Mouse (Mus musculus): ENCODE data around the gene Nme7.

Nme7 gene

GRCm38 (mm10) chr1:164459127-164459905 lies 155.4 kb downstream of the Nme7 start:
- no peak for DNase-seq (ENCODE audit: low read depth, low spot score)

- DNase-seq (ENCODE audit: low read depth, low spot score): no peak
Measured at GRCm38 (mm10) chr1:164460921-164461697, 157.2 kb downstream of the Nme7 start.

GRCm38 (mm10) chr1:164461726-164462125 lies 157.8 kb downstream of the Nme7 start:
- no peak for DNase-seq (ENCODE audit: low read depth, low spot score)

GRCm38 (mm10) chr1:164467406-164467805 lies 163.5 kb downstream of the Nme7 start:
- DNase-seq (ENCODE audit: low read depth, low spot score): no peak

- DNase-seq (ENCODE audit: low read depth, low spot score): no peak
Measured at GRCm38 (mm10) chr1:164468329-164468728, 164.4 kb downstream of the Nme7 start.

GRCm38 (mm10) chr1:164470985-164471384 lies 167.1 kb downstream of the Nme7 start:
- no peak for DNase-seq (ENCODE audit: low read depth, low spot score)

GRCm38 (mm10) chr1:164471632-164472031 lies 167.7 kb downstream of the Nme7 start:
- DNase-seq (ENCODE audit: low read depth, low spot score): no peak

GRCm38 (mm10) chr1:164473398-164473797 lies 169.5 kb downstream of the Nme7 start:
- DNase-seq (ENCODE audit: low read depth, low spot score): no peak

- no peak for DNase-seq (ENCODE audit: low read depth, low spot score)
Measured at GRCm38 (mm10) chr1:164474310-164474709, 170.4 kb downstream of the Nme7 start.

GRCm38 (mm10) chr1:164474778-164475511 lies 171.0 kb downstream of the Nme7 start:
- DNase-seq (ENCODE audit: low read depth, low spot score): no peak

GRCm38 (mm10) chr1:164475895-164476294 lies 172.0 kb downstream of the Nme7 start:
- DNase-seq (ENCODE audit: low read depth, low spot score): no peak

GRCm38 (mm10) chr1:164480755-164481644 lies 177.1 kb downstream of the Nme7 start:
- DNase-seq (ENCODE audit: low read depth, low spot score): no peak

- no peak for DNase-seq (ENCODE audit: low read depth, low spot score)
Measured at GRCm38 (mm10) chr1:164481645-164482354, 177.9 kb downstream of the Nme7 start.

- DNase-seq (ENCODE audit: low read depth, low spot score): no peak
Measured at GRCm38 (mm10) chr1:164482833-164483232, 178.9 kb downstream of the Nme7 start.

GRCm38 (mm10) chr1:164483728-164484127 lies 179.8 kb downstream of the Nme7 start:
- DNase-seq (ENCODE audit: low read depth, low spot score): no peak
